Mouse (Mus musculus): ENCODE measurements around the gene Leap2. TPM values are rescaled to one million over a fixed set of nuclear protein-coding genes. Genes with fewer than 3 reads are reported as not detected.

Gene Leap2
- total and polyA plus RNA-seq, 3 experiments, result not detected

DNA sequence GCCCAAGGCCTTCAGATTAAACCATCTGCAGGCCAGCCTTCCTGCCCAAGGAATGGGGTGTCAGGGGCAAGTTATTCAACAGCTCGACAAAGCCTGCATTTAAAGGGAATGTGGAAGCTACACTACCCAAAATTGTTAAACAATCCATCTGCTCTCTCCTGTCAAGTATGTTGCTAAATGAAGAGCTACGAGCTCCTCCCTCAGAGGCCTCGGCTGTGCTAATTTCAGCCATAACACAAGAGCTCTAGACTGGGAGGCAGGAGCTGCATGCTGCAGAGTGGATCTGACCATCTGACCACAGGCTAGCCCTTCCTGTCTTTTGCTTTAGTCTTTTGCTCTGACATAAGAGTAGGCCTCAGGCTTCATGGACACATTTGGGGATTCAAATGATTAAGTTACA, 2.3 kb upstream of the Leap2 start:
- no peaks in the 10 kb centered on the region for H3K36me3 ChIP-seq (ENCODE audit: control insufficient read depth, insufficient read depth, low read length)
- WGBS, result 36% methylated on average over 3 of the region's 3 CpGs
- no peaks in the 10 kb centered on the region for H3K79me2 ChIP-seq (replicated peaks; ENCODE audit: control insufficient read depth, insufficient read depth, low read length)
- no peak overlapping the region for H3K9ac ChIP-seq (ENCODE audit: low read depth, low read length)
- H3K27ac ChIP-seq, result no peak overlapping the region
- TF ChIP-seq EP300 (IDR thresholded peaks at IDR 0.05; ENCODE audit: insufficient read depth, low read depth, low read length), result no peak
- no peak for TF ChIP-seq CTCF (IDR thresholded peaks at IDR 0.05)
- TF ChIP-seq POLR2A (IDR thresholded peaks at IDR 0.05; ENCODE audit: insufficient read depth, low read depth, low read length), result no peak
- DNase-seq, result no peak
- no peaks in the 10 kb centered on the region for H3K27me3 ChIP-seq (ENCODE audit: control insufficient read depth, insufficient read depth, low read length)
- H3K4me1 ChIP-seq (ENCODE audit: control insufficient read depth, insufficient read depth, low read length), result peaks cover 2% of the 10 kb centered on the region
- intact Hi-C loops (cut with DNase I), result no loop called here
- no peak overlapping the region for H3K4me3 ChIP-seq

GRCm38 (mm10) chr11:53424826-53425225, 1.9 kb upstream of the Leap2 start:
- DNase-seq, result no peak
- Histone ChIP-seq H3K36me3 (ENCODE audit: control insufficient read depth, insufficient read depth, low read length) (no peaks in the 10 kb centered on the region), H3K4me3 (no peak overlapping the region), H3K27ac (no peak overlapping the region), H3K9ac (ENCODE audit: low read depth, low read length) (no peak overlapping the region), H3K79me2 (replicated peaks; ENCODE audit: control insufficient read depth, insufficient read depth, low read length) (no peaks in the 10 kb centered on the region), H3K4me1 (ENCODE audit: control insufficient read depth, insufficient read depth, low read length) (peaks cover 2% of the 10 kb centered on the region), H3K27me3 (ENCODE audit: control insufficient read depth, insufficient read depth, low read length) (no peaks in the 10 kb centered on the region)
- TF ChIP-seq EP300 (IDR thresholded peaks at IDR 0.05; ENCODE audit: insufficient read depth, low read depth, low read length), result no peak
- no peak for TF ChIP-seq POLR2A (IDR thresholded peaks at IDR 0.05; ENCODE audit: insufficient read depth, low read depth, low read length)
- TF ChIP-seq CTCF (IDR thresholded peaks at IDR 0.05), result no peak
- WGBS, result 54% methylated on average over 2 of the region's 2 CpGs
- intact Hi-C loops (cut with DNase I), result no loop called here

- H3K36me3 ChIP-seq (ENCODE audit: control insufficient read depth, insufficient read depth, low read length), result no peaks in the 10 kb centered on the region; the same call in 1 of the 2 replicates
- no peak for TF ChIP-seq EP300 (IDR thresholded peaks at IDR 0.05; ENCODE audit: insufficient read depth, low read depth, low read length)
- TF ChIP-seq CTCF (IDR thresholded peaks at IDR 0.05), result no peak
- no peak for TF ChIP-seq POLR2A (IDR thresholded peaks at IDR 0.05; ENCODE audit: insufficient read depth, low read depth, low read length)
- H3K4me3 ChIP-seq, result no peak overlapping the region
- H3K27ac ChIP-seq, result no peak overlapping the region
- H3K79me2 ChIP-seq (replicated peaks; ENCODE audit: control insufficient read depth, insufficient read depth, low read length), result no peaks in the 10 kb centered on the region
- no peaks in the 10 kb centered on the region for H3K4me1 ChIP-seq (ENCODE audit: control insufficient read depth, insufficient read depth, low read length)
- no peaks in the 10 kb centered on the region for H3K27me3 ChIP-seq (ENCODE audit: control insufficient read depth, insufficient read depth, low read length)
- DNase-seq, result no peak
- intact Hi-C loops (cut with DNase I), result no loop called here
- H3K9ac ChIP-seq (ENCODE audit: low read depth, low read length), result no peak overlapping the region
These were observed 4.9 kb downstream of the Leap2 start for GRCm38 (mm10) chr11:53418048-53418447.

DNA sequence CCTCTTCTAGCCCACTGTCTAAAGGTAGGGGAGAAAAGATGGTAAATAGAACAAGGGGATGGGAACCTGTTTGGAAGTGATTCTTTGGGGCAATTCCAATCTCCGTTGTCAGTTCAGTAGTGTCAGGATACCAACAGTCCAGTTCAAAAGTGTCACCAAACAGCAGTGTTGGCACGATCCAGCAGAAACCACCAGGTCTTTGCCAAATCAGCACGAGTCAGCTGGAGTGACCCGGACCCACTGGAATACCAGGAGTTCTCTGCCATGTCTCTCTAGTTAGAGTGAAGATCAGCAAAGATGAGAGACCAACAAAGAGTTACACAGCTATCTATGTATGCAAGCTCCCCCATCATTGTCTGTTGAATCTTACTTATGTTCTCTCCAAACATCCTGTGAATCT, 9.1 kb downstream of the Leap2 start:
- no peak for DNase-seq
- intact Hi-C loops (cut with DNase I), result loop anchor here (5.0 kb wide), 1 partner anchor 53 kb away; no protein-coding TSS in a partner anchor
- Histone ChIP-seq H3K9ac (ENCODE audit: low read depth, low read length) (no peak overlapping the region), H3K79me2 (replicated peaks; ENCODE audit: control insufficient read depth, insufficient read depth, low read length) (no peaks in the 10 kb centered on the region), H3K36me3 (ENCODE audit: control insufficient read depth, insufficient read depth, low read length) (peaks cover 2% of the 10 kb centered on the region), H3K27me3 (ENCODE audit: control insufficient read depth, insufficient read depth, low read length) (no peaks in the 10 kb centered on the region), H3K4me1 (ENCODE audit: control insufficient read depth, insufficient read depth, low read length) (no peaks in the 10 kb centered on the region), H3K27ac (no peak overlapping the region), H3K4me3 (no peak overlapping the region)
- TF ChIP-seq CTCF (IDR thresholded peaks at IDR 0.05) (no peak), POLR2A (IDR thresholded peaks at IDR 0.05; ENCODE audit: insufficient read depth, low read depth, low read length) (no peak), EP300 (IDR thresholded peaks at IDR 0.05; ENCODE audit: insufficient read depth, low read depth, low read length) (no peak)
- 56% methylated on average over 4 of the region's 4 CpGs for WGBS

GRCm38 (mm10) chr11:53411738-53412137, 11.2 kb downstream of the Leap2 start:
- Histone ChIP-seq H3K27me3 (ENCODE audit: control insufficient read depth, insufficient read depth, low read length) (no peaks in the 10 kb centered on the region), H3K36me3 (ENCODE audit: control insufficient read depth, insufficient read depth, low read length) (peaks cover 4% of the 10 kb centered on the region), H3K79me2 (replicated peaks; ENCODE audit: control insufficient read depth, insufficient read depth, low read length) (no peaks in the 10 kb centered on the region), H3K4me3 (no peak overlapping the region), H3K27ac (no peak overlapping the region), H3K9ac (ENCODE audit: low read depth, low read length) (no peak overlapping the region), H3K4me1 (ENCODE audit: control insufficient read depth, insufficient read depth, low read length) (no peaks in the 10 kb centered on the region)
- intact Hi-C loops (cut with DNase I), result loop anchor here (5.0 kb wide), 1 partner anchor 56 kb away; no protein-coding TSS in a partner anchor
- no peak for DNase-seq
- peak; percentile 83 for TF ChIP-seq CTCF (IDR thresholded peaks at IDR 0.05)
- no peak for TF ChIP-seq POLR2A (IDR thresholded peaks at IDR 0.05; ENCODE audit: insufficient read depth, low read depth, low read length)

GRCm38 (mm10) chr11:53403638-53404037, 19.3 kb downstream of the Leap2 start:
- intact Hi-C loops (cut with DNase I), result no loop called here
- Histone ChIP-seq H3K27me3 (ENCODE audit: control insufficient read depth, insufficient read depth, low read length) (no peaks in the 10 kb centered on the region), H3K36me3 (ENCODE audit: control insufficient read depth, insufficient read depth, low read length) (peaks cover 6% of the 10 kb centered on the region), H3K4me3 (no peak overlapping the region), H3K27ac (no peak overlapping the region), H3K79me2 (replicated peaks; ENCODE audit: control insufficient read depth, insufficient read depth, low read length) (no peaks in the 10 kb centered on the region), H3K9ac (ENCODE audit: low read depth, low read length) (no peak overlapping the region), H3K4me1 (ENCODE audit: control insufficient read depth, insufficient read depth, low read length) (no peaks in the 10 kb centered on the region)
- no peak for DNase-seq
- WGBS, result 100% methylated on average over 1 of the region's 1 CpGs
- no peak for TF ChIP-seq EP300 (IDR thresholded peaks at IDR 0.05; ENCODE audit: insufficient read depth, low read depth, low read length)
- no peak for TF ChIP-seq CTCF (IDR thresholded peaks at IDR 0.05)

Measured in heart, adult 2 months (tissue).